Mouse (Mus musculus) frontal cortex, postnatal 10 days (tissue): ENCODE data around the gene Smco1.

Source experiments
- DNase-seq, 2 experiments: peaks; one replicate each; pipeline ENCODE4 v3.0.0; 2022; ENCODE audit warnings: low spot score in 2 of 2, mixed read lengths in 1 of 2

The Smco1 gene

DNA sequence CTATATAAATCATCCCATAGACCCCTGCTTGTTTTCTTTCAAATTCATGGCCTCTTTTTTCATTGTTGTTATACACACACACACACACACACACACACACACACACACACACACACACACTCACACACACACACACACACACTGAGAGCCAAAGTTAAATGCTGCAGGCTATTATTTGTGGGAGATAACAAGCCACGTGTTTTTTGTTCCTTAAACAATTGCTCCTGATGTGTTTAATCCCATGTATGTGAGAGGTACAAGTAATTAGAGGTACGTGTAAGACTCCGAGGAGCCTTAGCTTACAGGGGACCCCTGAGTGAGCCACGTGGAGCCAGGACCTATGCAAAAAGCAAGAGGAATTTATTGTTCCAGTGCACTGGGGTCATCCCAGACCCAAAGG, 40.7 kb downstream of the Smco1 start:
- no peak for DNase-seq

DNA sequence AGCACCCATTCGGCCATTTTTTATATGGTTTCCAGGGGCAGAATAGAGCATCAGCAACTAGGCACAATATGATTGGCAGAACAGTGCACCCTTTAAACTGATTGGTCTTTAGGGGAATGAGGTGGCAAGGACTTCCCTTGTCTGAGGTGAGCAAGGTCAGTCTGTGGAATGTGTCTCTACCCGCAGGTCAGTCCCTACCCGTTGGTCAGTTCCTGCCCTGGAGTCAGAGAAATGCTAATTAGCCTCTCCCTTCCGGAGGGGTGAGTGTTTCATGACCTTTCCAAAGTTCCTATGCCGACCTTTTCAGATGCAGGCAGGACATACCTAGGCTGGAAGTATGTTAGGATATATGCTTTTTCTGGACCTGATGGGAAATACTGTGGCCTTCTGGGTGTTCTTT, 41.1 kb downstream of the Smco1 start:
- DNase-seq: no peak

DNA sequence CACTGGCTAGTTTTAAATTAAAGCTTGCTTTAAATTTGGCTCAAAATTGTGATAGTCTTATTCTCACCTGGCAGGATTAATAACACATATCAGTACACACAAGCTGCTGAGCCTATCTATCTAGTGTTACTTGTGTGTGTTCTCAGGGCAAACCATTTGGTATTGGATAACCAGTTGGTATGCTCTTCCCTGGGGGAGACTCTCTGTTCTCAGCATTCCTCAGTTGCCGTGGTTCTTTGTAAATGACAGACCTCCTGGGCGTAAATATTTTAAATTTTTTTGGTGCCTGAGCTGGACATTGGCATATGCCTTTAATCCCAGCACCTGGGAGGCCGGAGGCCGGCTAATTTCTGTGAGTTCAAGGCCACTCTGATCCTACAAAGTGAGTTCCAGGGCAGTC, 41.6 kb downstream of the Smco1 start:
- no peak for DNase-seq

GRCm38 (mm10) chr16:32316601-32317000, 45.3 kb downstream of the Smco1 start:
- DNase-seq: no peak

- no peak for DNase-seq
These were observed 52.7 kb downstream of the Smco1 start for GRCm38 (mm10) chr16:32323953-32324352.
